ENCODE assay signal across 7 mouse cellular contexts in genomic region chr7:79272789-79273718, GRCm38 (mm10). TPM values are rescaled to one million over a fixed set of nuclear protein-coding genes. Genes with fewer than 3 reads are reported as not detected.
DNase-seq lines count a peak whose midpoint lies in the region; ATAC-seq and TF ChIP-seq lines count a peak whose summit lies in the region.

TSS of gene Abhd2 (plus strand) at chr7:79273199.

- H3K4me2 ChIP-seq in intestine, postnatal 0 days (replicated peaks; ENCODE audit: low read depth), result peak within 1 kb of the TSS; percentile 81
- peak within 1 kb of the TSS; percentile 92 for H3K4me2 ChIP-seq in midbrain, embryonic 12.5 days (replicated peaks)

- TF ChIP-seq POLR2A in small intestine, adult 2 months (IDR thresholded peaks at IDR 0.05; ENCODE audit: low read depth, low read length), result peak; percentile 93

- H3K4me3 ChIP-seq in embryonic facial prominence, embryonic 10.5 days, result peak within 1 kb of the TSS; percentile 77
- peak within 1 kb of the TSS; percentile 96 for H3K4me3 ChIP-seq in intestine, postnatal 0 days (ENCODE audit: low read depth, low read length)
- H3K4me3 ChIP-seq in midbrain, embryonic 12.5 days, result peak within 1 kb of the TSS; percentile 83
- peak within 1 kb of the TSS; percentile 90 for H3K4me3 ChIP-seq in small intestine, adult 2 months (ENCODE audit: low read depth, low read length)

- H3K36me3 ChIP-seq in embryonic facial prominence, embryonic 10.5 days (replicated peaks), result peaks cover 5% of the 10 kb centered on the region
- no peaks in the 10 kb centered on the region for H3K36me3 ChIP-seq in intestine, postnatal 0 days (ENCODE audit: control insufficient read depth, insufficient read depth)
- H3K36me3 ChIP-seq in midbrain, embryonic 12.5 days, result no peaks in the 10 kb centered on the region
- 0 out of 2 replicates have a peak, but pooled peaks cover 3% of the 10 kb centered on the region for H3K36me3 ChIP-seq in small intestine, adult 2 months (ENCODE audit: control insufficient read depth, insufficient read depth, low read length)

- ATAC-seq in intestine, postnatal 0 days, result peak; percentile 97
- ATAC-seq in midbrain, embryonic 12.5 days (ENCODE audit: low FRiP score, low read depth), result peak; percentile 100

- TF ChIP-seq CTCF in intestine, postnatal 0 days (IDR thresholded peaks at IDR 0.05; ENCODE audit: low read depth), result peak; percentile 23; the same call in 1 of the 2 replicates
- TF ChIP-seq CTCF in small intestine, adult 2 months (IDR thresholded peaks at IDR 0.05; ENCODE audit: extremely low read depth, insufficient read length, insufficient replicate concordance, low read depth, low read length), result no peak

- WGBS in embryonic facial prominence, embryonic 10.5 days, result under 1% methylated on average over 54 of the region's 54 CpGs
- under 1% methylated on average over 54 of the region's 54 CpGs for WGBS in intestine, postnatal 0 days
- WGBS in midbrain, embryonic 12.5 days, result under 1% methylated on average over 54 of the region's 54 CpGs
- WGBS in small intestine, adult 2 months, result under 1% methylated on average over 54 of the region's 54 CpGs

- H3K27me3 ChIP-seq in embryonic facial prominence, embryonic 10.5 days (replicated peaks; ENCODE audit: low read depth, poor library complexity, severe bottlenecking), result no peaks in the 10 kb centered on the region
- no peaks in the 10 kb centered on the region for H3K27me3 ChIP-seq in intestine, postnatal 0 days (replicated peaks; ENCODE audit: control insufficient read depth, insufficient read depth, low read length)
- 0 out of 2 replicates have a peak, but pooled peaks cover 3% of the 10 kb centered on the region for H3K27me3 ChIP-seq in midbrain, embryonic 12.5 days
- H3K27me3 ChIP-seq in small intestine, adult 2 months (ENCODE audit: control insufficient read depth, insufficient read depth, low read length), result no peaks in the 10 kb centered on the region

- intact Hi-C loops in left cerebral cortex, postnatal 4 days (cut with DNase I), result no loop called here

- peak within 1 kb of the TSS; percentile 90 for H3K9ac ChIP-seq in intestine, postnatal 0 days (ENCODE audit: low read depth, low read length)
- peak within 1 kb of the TSS; percentile 90 for H3K9ac ChIP-seq in midbrain, embryonic 12.5 days (replicated peaks)

- peaks cover 55% of the 10 kb centered on the region for H3K4me1 ChIP-seq in embryonic facial prominence, embryonic 10.5 days
- H3K4me1 ChIP-seq in intestine, postnatal 0 days (replicated peaks; ENCODE audit: control insufficient read depth, insufficient read depth, low read length), result peaks cover 12% of the 10 kb centered on the region
- peaks cover 36% of the 10 kb centered on the region for H3K4me1 ChIP-seq in midbrain, embryonic 12.5 days
- H3K4me1 ChIP-seq in small intestine, adult 2 months (ENCODE audit: control insufficient read depth, insufficient read depth, insufficient read length, low read length), result peaks cover 34% of the 10 kb centered on the region

- DNase-seq in adrenal gland, postnatal 10 days, result peak; percentile 100
- peak; percentile 99 for DNase-seq in embryonic facial prominence, embryonic 10.5 days (ENCODE audit: low spot score)
- DNase-seq in gonadal fat pad, adult 2 months (ENCODE audit: low read depth), result peak; percentile 93
- DNase-seq in left cerebral cortex, postnatal 4 days, result peak; percentile 100

- no peaks in the 10 kb centered on the region for H3K9me3 ChIP-seq in embryonic facial prominence, embryonic 10.5 days
- no peaks in the 10 kb centered on the region for H3K9me3 ChIP-seq in intestine, postnatal 0 days (ENCODE audit: control insufficient read depth)
- no peaks in the 10 kb centered on the region for H3K9me3 ChIP-seq in midbrain, embryonic 12.5 days

- H3K27ac ChIP-seq in embryonic facial prominence, embryonic 10.5 days (replicated peaks), result peak within 1 kb of the TSS; percentile 86
- H3K27ac ChIP-seq in intestine, postnatal 0 days (ENCODE audit: low read depth, low read length), result peak within 1 kb of the TSS; percentile 93
- H3K27ac ChIP-seq in midbrain, embryonic 12.5 days (replicated peaks), result peak within 1 kb of the TSS; percentile 83
- H3K27ac ChIP-seq in small intestine, adult 2 months (ENCODE audit: insufficient read depth, low read depth, low read length), result peak within 1 kb of the TSS; percentile 97

RNA-seq across cellular contexts. Expression of gene Abhd2, which starts in this region (rescaled TPM):
- total RNA-seq in adrenal gland, postnatal 10 days (2021), result 100 to 1,000 TPM; 247 to 382 TPM
- polyA plus RNA-seq in embryonic facial prominence, embryonic 10.5 days (2016; fragmentation: Nextera tagmentation; extraction: Ambion mirVana), result 8.7 TPM in 2 replicates
- 183 and 328 TPM in 2 replicates for polyA plus RNA-seq in gonadal fat pad, adult 2 months (2012; rRNA removed)
- polyA plus RNA-seq in intestine, postnatal 0 days (2015; fragmentation: Nextera tagmentation; extraction: Ambion mirVana), result 34.8 and 36.2 TPM in 2 replicates
- total RNA-seq in left cerebral cortex, postnatal 4 days (2021), result 100 to 1,000 TPM; 112 to 114 TPM
- polyA plus RNA-seq in midbrain, embryonic 12.5 days (2016; fragmentation: Nextera tagmentation; extraction: Ambion mirVana), result 13.7 and 14.9 TPM in 2 replicates
- polyA plus RNA-seq in small intestine, adult 2 months (2012; rRNA removed), result 40.6 and 103 TPM in 2 replicates

Comparison
In these comparisons a context has a peak if more than half of its experiments do, and no peak if none do; other contexts are left out.
1. Peak in every context shown above with its lines: DNase-seq, ATAC-seq, H3K4me3 ChIP-seq and H3K27ac ChIP-seq.